Mouse (Mus musculus) intestine, embryonic 15.5 days (tissue): Measurements from ENCODE around the gene Tert. TPM values are rescaled to one million over a fixed set of nuclear protein-coding genes. Genes with fewer than 3 reads are reported as not detected.

Source experiments
- ATAC-seq: fragments of 200-750 bp; cut with Nextera tagmentation; 2 replicates; pipeline ENCODE4 v1.8.0; 2017; ENCODE audit warnings: moderate TSS enrichment, moderate library complexity
- H3K27ac ChIP-seq: fragments of 300-500 bp; sonication (generic); 2 replicates; pipeline ENCODE4 v1.5.1; 2015; ENCODE audit warnings: mild to moderate bottlenecking, inconsistent platforms
- H3K27me3 ChIP-seq: fragments of 300-500 bp; sonication (generic); replicated peaks from 2 replicates; pipeline ENCODE4 v1.6.1; 2015; ENCODE audit warnings: inconsistent platforms
- H3K36me3 ChIP-seq: fragments of 300-500 bp; sonication (generic); 2 replicates; pipeline ENCODE4 v1.6.1; 2015; ENCODE audit warnings: inconsistent platforms
- H3K4me1 ChIP-seq: fragments of 300-500 bp; sonication (generic); replicated peaks from 2 replicates; pipeline ENCODE4 v1.6.1; 2015; ENCODE audit warnings: inconsistent platforms
- H3K4me2 ChIP-seq: fragments of 300-500 bp; sonication (generic); replicated peaks from 2 replicates; pipeline ENCODE4 v1.6.1; 2015; ENCODE audit warnings: mild to moderate bottlenecking, inconsistent platforms
- H3K4me3 ChIP-seq: fragments of 300-500 bp; sonication (generic); replicated peaks from 2 replicates; pipeline ENCODE4 v1.5.1; 2015; ENCODE audit warnings: inconsistent platforms
- H3K9ac ChIP-seq: fragments of 300-500 bp; sonication (generic); 2 replicates; pipeline ENCODE4 v1.6.1; 2015; ENCODE audit warnings: inconsistent platforms
- H3K9me3 ChIP-seq: fragments of 300-500 bp; sonication (generic); 2 replicates; pipeline ENCODE4 v1.6.1; 2016; ENCODE audit warnings: inconsistent platforms
- WGBS: fragments of 180-500 bp; shearing (Covaris S2); methylation state at CpG from one replicate; pipeline ENCODE4 v1.1.7; 2015; 5-methylcytosine and 5-hydroxymethylcytosine counted together
- polyA plus RNA-seq: library from polyadenylated mRNA; unstranded; fragments of >200 nt; fragmentation: Nextera tagmentation; extraction: Ambion mirVana; gene quantifications from 2 replicates; pipeline ENCODE4 v1.2.1, GENCODE M21; 2015

Gene Tert
- polyA plus RNA-seq, 1 experiment from 2014 or later: 5.1 TPM

- no peaks in the 10 kb centered on the region for H3K36me3 ChIP-seq
- no peaks in the 10 kb centered on the region for H3K27me3 ChIP-seq
- H3K4me3 ChIP-seq: no peak overlapping the region
- no peaks in the 10 kb centered on the region for H3K9me3 ChIP-seq
- peak overlapping the region; percentile 14; the same call in 1 of the 2 replicates for H3K4me2 ChIP-seq
- 88% methylated on average over 11 of the region's 11 CpGs for WGBS
- no peak overlapping the region for H3K27ac ChIP-seq
- H3K4me1 ChIP-seq: peaks cover 11% of the 10 kb centered on the region
- no peak overlapping the region for H3K9ac ChIP-seq
- ATAC-seq: no peak
These were observed 1.9 kb downstream of the Tert start for GRCm38 (mm10) chr13:73628586-73629113.

- H3K4me1 ChIP-seq: peaks cover 8% of the 10 kb centered on the region
- H3K27ac ChIP-seq: no peak overlapping the region
- ATAC-seq: no peak
- H3K9ac ChIP-seq: no peak overlapping the region
- H3K27me3 ChIP-seq: no peaks in the 10 kb centered on the region
- H3K4me3 ChIP-seq: no peak overlapping the region
- 92% methylated on average over 3 of the region's 3 CpGs for WGBS
- H3K9me3 ChIP-seq: no peaks in the 10 kb centered on the region
- peaks cover 9% of the 10 kb centered on the region; the same call in 1 of the 2 replicates for H3K36me3 ChIP-seq
- H3K4me2 ChIP-seq: no peak overlapping the region
These were observed 5.1 kb downstream of the Tert start for GRCm38 (mm10) chr13:73631837-73632236.

- H3K9ac ChIP-seq: no peak overlapping the region
- no peaks in the 10 kb centered on the region for H3K9me3 ChIP-seq
- 61% methylated on average over 5 of the region's 6 CpGs for WGBS
- ATAC-seq: no peak
- H3K27ac ChIP-seq: no peak overlapping the region
- H3K36me3 ChIP-seq: peaks cover 9% of the 10 kb centered on the region; the same call in 1 of the 2 replicates
- H3K4me3 ChIP-seq: no peak overlapping the region
- H3K4me2 ChIP-seq: no peak overlapping the region
- no peaks in the 10 kb centered on the region for H3K27me3 ChIP-seq
- no peaks in the 10 kb centered on the region for H3K4me1 ChIP-seq
These were observed 11.1 kb downstream of the Tert start for GRCm38 (mm10) chr13:73637826-73638225.

GRCm38 (mm10) chr13:73641296-73641695, 14.6 kb downstream of the Tert start:
- Histone ChIP-seq H3K36me3 (no peaks in the 10 kb centered on the region), H3K4me1 (no peaks in the 10 kb centered on the region), H3K27ac (no peak overlapping the region), H3K9me3 (no peaks in the 10 kb centered on the region), H3K4me2 (no peak overlapping the region), H3K9ac (no peak overlapping the region), H3K27me3 (no peaks in the 10 kb centered on the region), H3K4me3 (no peak overlapping the region)
- no peak for ATAC-seq
- 82% methylated on average over 4 of the region's 4 CpGs for WGBS

GRCm38 (mm10) chr13:73646397-73647087, 19.8 kb downstream of the Tert start:
- Histone ChIP-seq H3K4me2 (no peak overlapping the region), H3K36me3 (0 out of 2 replicates have a peak, but pooled peaks cover 3% of the 10 kb centered on the region), H3K27me3 (no peaks in the 10 kb centered on the region), H3K9ac (no peak overlapping the region), H3K9me3 (no peaks in the 10 kb centered on the region), H3K4me1 (no peaks in the 10 kb centered on the region), H3K27ac (no peak overlapping the region), H3K4me3 (no peak overlapping the region)
- peak; percentile 84 for ATAC-seq
- WGBS: 35% methylated on average over 6 of the region's 6 CpGs

- H3K9ac ChIP-seq: no peak overlapping the region
- no peak overlapping the region for H3K4me3 ChIP-seq
- H3K36me3 ChIP-seq: no peaks in the 10 kb centered on the region
- H3K27me3 ChIP-seq: no peaks in the 10 kb centered on the region
- WGBS: 86% methylated on average over 3 of the region's 3 CpGs
- no peak overlapping the region for H3K27ac ChIP-seq
- H3K4me2 ChIP-seq: no peak overlapping the region
- H3K4me1 ChIP-seq: no peaks in the 10 kb centered on the region
- ATAC-seq: no peak
- H3K9me3 ChIP-seq: no peaks in the 10 kb centered on the region
These were observed 26.6 kb downstream of the Tert start for GRCm38 (mm10) chr13:73653266-73653665.

GRCm38 (mm10) chr13:73654976-73655375, 28.3 kb downstream of the Tert start:
- Histone ChIP-seq H3K36me3 (no peaks in the 10 kb centered on the region), H3K4me2 (no peak overlapping the region), H3K9ac (no peak overlapping the region), H3K9me3 (no peaks in the 10 kb centered on the region), H3K27ac (no peak overlapping the region), H3K4me3 (no peak overlapping the region), H3K4me1 (no peaks in the 10 kb centered on the region), H3K27me3 (no peaks in the 10 kb centered on the region)
- 73% methylated on average over 3 of the region's 3 CpGs for WGBS
- ATAC-seq: no peak

- Histone ChIP-seq H3K27ac (no peak overlapping the region), H3K4me3 (no peak overlapping the region), H3K4me1 (no peaks in the 10 kb centered on the region), H3K9ac (no peak overlapping the region), H3K4me2 (no peak overlapping the region), H3K36me3 (no peaks in the 10 kb centered on the region), H3K9me3 (no peaks in the 10 kb centered on the region), H3K27me3 (no peaks in the 10 kb centered on the region)
- peak; percentile 51; the same call in 1 of the 2 replicates for ATAC-seq
- 31% methylated on average over 2 of the region's 2 CpGs for WGBS
These were observed 32.2 kb downstream of the Tert start for GRCm38 (mm10) chr13:73658953-73659352.

GRCm38 (mm10) chr13:73660163-73660695, 33.5 kb downstream of the Tert start:
- Histone ChIP-seq H3K9ac (no peak overlapping the region), H3K4me3 (no peak overlapping the region), H3K36me3 (no peaks in the 10 kb centered on the region), H3K4me2 (no peak overlapping the region), H3K27ac (no peak overlapping the region), H3K9me3 (no peaks in the 10 kb centered on the region), H3K4me1 (no peaks in the 10 kb centered on the region), H3K27me3 (no peaks in the 10 kb centered on the region)
- 65% methylated on average over 2 of the region's 2 CpGs for WGBS
- ATAC-seq: no peak

- no peak overlapping the region for H3K4me2 ChIP-seq
- H3K9ac ChIP-seq: no peak overlapping the region
- no peak overlapping the region for H3K27ac ChIP-seq
- no peaks in the 10 kb centered on the region for H3K27me3 ChIP-seq
- H3K36me3 ChIP-seq: no peaks in the 10 kb centered on the region
- ATAC-seq: no peak
- H3K9me3 ChIP-seq: no peaks in the 10 kb centered on the region
- no peak overlapping the region for H3K4me3 ChIP-seq
- 89% methylated on average over 7 of the region's 7 CpGs for WGBS
- 0 out of 2 replicates have a peak, but pooled peaks cover 3% of the 10 kb centered on the region for H3K4me1 ChIP-seq
These were observed 48.5 kb downstream of the Tert start for GRCm38 (mm10) chr13:73675161-73675560.

GRCm38 (mm10) chr13:73677853-73678252, 51.1 kb downstream of the Tert start, which contains the start of gene Slc6a18:
Gene Slc6a18, minus strand, starts transcription at chr13:73678023.
- no peak within 1 kb of the TSS for H3K27ac ChIP-seq

GRCm38 (mm10) chr13:73679311-73679710, 52.6 kb downstream of the Tert start:
- no peak overlapping the region for H3K27ac ChIP-seq
- no peak overlapping the region for H3K9ac ChIP-seq
- H3K27me3 ChIP-seq: no peaks in the 10 kb centered on the region
- no peak overlapping the region for H3K4me2 ChIP-seq
- no peaks in the 10 kb centered on the region for H3K36me3 ChIP-seq
- no peaks in the 10 kb centered on the region for H3K9me3 ChIP-seq
- ATAC-seq: no peak
- H3K4me3 ChIP-seq: no peak overlapping the region
- WGBS: 77% methylated on average over 2 of the region's 2 CpGs
- H3K4me1 ChIP-seq: 0 out of 2 replicates have a peak, but pooled peaks cover 5% of the 10 kb centered on the region

More at GRCm38 (mm10) chr13:73677853-73678252, 51.1 kb downstream of the Tert start, which contains the start of gene Slc6a18:
- Histone ChIP-seq H3K36me3 (no peaks in the 10 kb centered on the region), H3K9ac (no peak within 1 kb of the TSS), H3K4me3 (no peak within 1 kb of the TSS), H3K4me1 (0 out of 2 replicates have a peak, but pooled peaks cover 5% of the 10 kb centered on the region), H3K9me3 (no peaks in the 10 kb centered on the region), H3K4me2 (no peak within 1 kb of the TSS), H3K27me3 (no peaks in the 10 kb centered on the region)
- WGBS: 81% methylated on average over 3 of the region's 3 CpGs
- ATAC-seq: no peak
